Mouse (Mus musculus) left cerebral cortex, adult 11 months (tissue): ENCODE results near the gene Gsap.
"Not testable (repeated sequence)": the region's sequence is repeated elsewhere in the genome, so short reads cannot be mapped to it uniquely, and the experiment has no call there.

Experiments used
- DNase-seq: peaks from one replicate; pipeline ENCODE4 v3.0.0; 2022; ENCODE audit warnings: low spot score

Gene Gsap

GRCm38 (mm10) chr5:21328560-21328959 lies 142.5 kb downstream of the Gsap start:
- DNase-seq: no peak

GRCm38 (mm10) chr5:21329672-21330665 lies 143.9 kb downstream of the Gsap start:
- no peak for DNase-seq

- DNase-seq: no peak
These were observed 145.6 kb downstream of the Gsap start for GRCm38 (mm10) chr5:21331656-21332055.

- DNase-seq: no peak
These were observed 146.1 kb downstream of the Gsap start for GRCm38 (mm10) chr5:21332119-21332518.

GRCm38 (mm10) chr5:21342265-21342664 lies 156.2 kb downstream of the Gsap start:
- not testable (repeated sequence) for DNase-seq

GRCm38 (mm10) chr5:21348366-21348765 lies 162.3 kb downstream of the Gsap start:
- no peak for DNase-seq

GRCm38 (mm10) chr5:21351678-21352077 lies 165.6 kb downstream of the Gsap start:
- DNase-seq: no peak

- no peak for DNase-seq
These were observed 172.6 kb downstream of the Gsap start for GRCm38 (mm10) chr5:21358648-21359047.

GRCm38 (mm10) chr5:21363343-21363742 lies 177.3 kb downstream of the Gsap start:
- no peak for DNase-seq
